Mouse (Mus musculus) neural tube, embryonic 14.5 days (tissue): ENCODE data around the gene Hoxb5. TPM values are rescaled to one million over a fixed set of nuclear protein-coding genes. Genes with fewer than 3 reads are reported as not detected.

Experiments used
- ATAC-seq: fragments of 200-750 bp; cut with Nextera tagmentation; 2 replicates; pipeline ENCODE4 v1.8.0; 2017; ENCODE audit warnings: low read depth, mild to moderate bottlenecking, moderate TSS enrichment, moderate library complexity
- H3K27ac ChIP-seq: fragments of 300-500 bp; sonication (generic); 2 replicates; pipeline ENCODE4 v1.5.1; 2014; ENCODE audit warnings: low read depth, mild to moderate bottlenecking, control low read depth, low read length, moderate library complexity, mixed read lengths
- H3K27me3 ChIP-seq: fragments of 300-500 bp; sonication (generic); 2 replicates; pipeline ENCODE4 v1.6.1; 2014; ENCODE audit warnings: low read length; ENCODE audit not compliant: control insufficient read depth, insufficient read depth
- H3K36me3 ChIP-seq: fragments of 300-500 bp; sonication (generic); 2 replicates; pipeline ENCODE4 v1.6.1; 2014; ENCODE audit warnings: low read length, mixed read lengths; ENCODE audit not compliant: control insufficient read depth, insufficient read depth
- H3K4me1 ChIP-seq: fragments of 300-500 bp; sonication (generic); 2 replicates; pipeline ENCODE4 v1.6.1; 2014; ENCODE audit warnings: low read length; ENCODE audit not compliant: control insufficient read depth, insufficient read depth
- H3K4me2 ChIP-seq: fragments of 300-500 bp; sonication (generic); 2 replicates; pipeline ENCODE4 v1.6.1; 2014; ENCODE audit warnings: mild to moderate bottlenecking, low read depth, low read length, control low read depth
- H3K4me3 ChIP-seq: fragments of 300-500 bp; sonication (generic); 2 replicates; pipeline ENCODE4 v1.5.1; 2014; ENCODE audit warnings: low read depth, low read length, control low read depth, mixed read lengths
- H3K9ac ChIP-seq: fragments of 300-500 bp; sonication (generic); replicated peaks from 2 replicates; pipeline ENCODE4 v1.6.1; 2014; ENCODE audit warnings: low read depth, mild to moderate bottlenecking, control low read depth, low read length, mixed read lengths
- H3K9me3 ChIP-seq: fragments of 300-500 bp; sonication (generic); 2 replicates; pipeline ENCODE4 v1.6.1; 2016; ENCODE audit warnings: low read length; ENCODE audit not compliant: control insufficient read depth
- WGBS: fragments of 180-500 bp; shearing (Covaris S2); extraction: QIAGEN DNeasy Blood & Tissue Kit; methylation state at CpG from one replicate; pipeline ENCODE4 v1.1.7; 2014; 5-methylcytosine and 5-hydroxymethylcytosine counted together
- polyA plus RNA-seq: library from polyadenylated mRNA; unstranded; fragments of >200 nt; fragmentation: Nextera tagmentation; extraction: Ambion mirVana; gene quantifications from 2 replicates; pipeline ENCODE4 v1.2.1, GENCODE M21; 2014

The Hoxb5 gene
- polyA plus RNA-seq, 1 experiment from 2014 or later = 52.4 TPM

DNA sequence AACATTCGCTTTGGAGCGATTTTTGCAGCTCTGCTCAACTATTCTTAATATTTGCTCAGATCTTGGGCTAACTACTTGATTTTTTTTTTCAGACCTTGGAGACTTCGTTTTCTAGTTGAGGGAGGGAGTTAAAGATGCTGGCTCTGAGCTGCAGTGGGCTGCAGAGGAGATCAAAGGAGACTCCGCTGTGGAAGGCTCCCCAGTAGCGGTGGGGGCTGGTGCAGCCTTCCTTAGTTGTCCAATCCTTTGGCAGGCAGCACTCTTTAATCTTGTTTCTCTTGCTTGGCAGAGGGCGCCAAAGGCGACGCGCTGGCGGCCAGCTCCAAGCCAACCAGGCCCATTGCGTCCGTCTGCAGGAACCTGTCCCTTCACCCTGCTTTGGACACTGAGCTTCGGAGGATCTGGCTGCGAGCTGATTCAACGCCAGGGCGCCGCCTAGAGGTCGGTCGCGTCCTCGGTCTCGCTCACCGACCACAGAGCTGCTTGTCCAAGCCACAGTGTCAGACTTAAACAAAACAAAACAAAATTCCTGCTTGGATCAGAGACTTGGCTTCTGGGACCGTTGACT lies 41.7 kb upstream of the Hoxb5 start:
- H3K4me2 ChIP-seq = peak overlapping the region; percentile 17; the same call in 1 of the 2 replicates
- H3K9ac ChIP-seq = no peak overlapping the region
- H3K27me3 ChIP-seq = 0 out of 2 replicates have a peak, but pooled peaks cover 2% of the 10 kb centered on the region
- H3K9me3 ChIP-seq = no peaks in the 10 kb centered on the region
- H3K4me3 ChIP-seq = no peak overlapping the region
- no peaks in the 10 kb centered on the region for H3K36me3 ChIP-seq
- H3K27ac ChIP-seq = no peak overlapping the region
- 4% methylated on average over 24 of the region's 24 CpGs for WGBS
- H3K4me1 ChIP-seq = peaks cover 43% of the 10 kb centered on the region
- ATAC-seq = peak; percentile 32; the same call in 1 of the 2 replicates

DNA sequence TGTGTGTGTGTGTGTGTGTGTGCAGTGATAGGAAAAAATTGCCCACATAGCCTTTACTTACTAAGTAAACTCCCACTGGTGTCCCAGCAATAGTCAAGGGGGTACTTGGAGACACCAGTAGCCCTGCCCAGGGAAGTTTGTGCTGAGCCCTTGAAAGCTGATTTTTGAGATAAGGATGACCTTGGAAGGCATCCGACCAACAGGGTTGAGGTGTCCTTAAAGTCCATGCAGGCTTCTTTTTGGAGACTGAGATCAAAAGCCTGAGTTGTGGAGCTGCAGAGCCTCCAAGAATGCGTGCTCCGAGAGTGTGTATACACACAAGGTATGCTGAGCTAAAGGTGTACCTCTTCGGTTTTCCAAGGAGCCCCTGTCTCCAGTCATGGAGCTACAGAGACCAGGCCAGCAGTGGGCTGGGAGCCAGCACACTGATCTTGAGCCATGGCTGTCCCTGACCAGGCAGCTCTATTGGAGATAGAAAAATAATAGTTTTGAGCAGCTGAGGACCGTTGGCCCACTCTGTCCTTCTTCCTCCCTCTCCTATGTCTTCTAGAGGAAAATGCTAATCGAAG lies 40.8 kb upstream of the Hoxb5 start:
- no peaks in the 10 kb centered on the region for H3K36me3 ChIP-seq
- no peak overlapping the region for H3K9ac ChIP-seq
- peaks cover 44% of the 10 kb centered on the region for H3K4me1 ChIP-seq
- 0 out of 2 replicates have a peak, but pooled peaks cover 2% of the 10 kb centered on the region for H3K27me3 ChIP-seq
- no peak overlapping the region for H3K4me3 ChIP-seq
- no peak overlapping the region for H3K4me2 ChIP-seq
- H3K9me3 ChIP-seq = no peaks in the 10 kb centered on the region
- no peak overlapping the region for H3K27ac ChIP-seq
- WGBS = 22% methylated on average over 6 of the region's 6 CpGs
- ATAC-seq = no peak

DNA sequence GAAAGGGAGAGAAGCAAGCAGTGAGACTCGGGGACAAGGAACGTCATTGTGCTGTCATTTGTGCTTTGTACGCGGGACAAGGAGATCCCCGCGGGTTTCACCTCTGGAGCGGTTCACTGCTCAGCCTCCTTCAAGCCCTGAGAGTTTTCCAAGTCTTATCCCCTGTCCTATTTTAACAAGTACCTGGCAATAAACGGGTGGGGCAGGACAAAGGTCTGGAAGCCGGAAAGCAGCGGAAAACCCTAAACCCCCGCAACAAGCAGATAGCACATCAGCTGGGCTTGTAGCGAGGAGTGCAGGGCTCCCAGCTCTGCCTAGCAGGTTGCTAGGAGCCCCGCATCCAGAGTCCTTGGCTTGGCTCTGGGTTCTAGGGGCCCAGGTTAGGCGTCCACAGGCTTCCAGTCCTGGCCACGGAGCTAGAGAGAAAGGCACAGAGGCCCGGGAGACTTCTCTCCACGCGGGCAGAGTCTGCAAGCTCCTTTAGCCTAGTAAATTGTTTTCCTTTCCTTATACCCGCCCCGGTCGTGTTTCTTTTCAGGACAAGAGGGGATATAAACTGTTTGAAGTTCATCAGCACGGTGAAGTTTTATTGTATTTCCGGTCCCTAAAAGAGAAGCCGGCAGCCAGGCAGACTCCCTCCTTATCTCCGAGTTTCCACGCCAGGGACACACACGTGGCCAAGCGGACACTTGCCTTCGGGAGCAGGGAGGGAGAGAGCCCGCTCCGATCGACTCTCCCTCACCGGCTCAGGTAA lies 39.3 kb upstream of the Hoxb5 start:
- ATAC-seq = no peak
- Histone ChIP-seq H3K9me3 (no peaks in the 10 kb centered on the region), H3K4me1 (peaks cover 52% of the 10 kb centered on the region), H3K9ac (peak overlapping the region; percentile 47), H3K36me3 (no peaks in the 10 kb centered on the region), H3K27ac (peak overlapping the region; percentile 44; the same call in 1 of the 2 replicates), H3K4me3 (no peak overlapping the region), H3K27me3 (no peaks in the 10 kb centered on the region), H3K4me2 (peak overlapping the region; percentile 40)
- 10% methylated on average over 33 of the region's 33 CpGs for WGBS

DNA sequence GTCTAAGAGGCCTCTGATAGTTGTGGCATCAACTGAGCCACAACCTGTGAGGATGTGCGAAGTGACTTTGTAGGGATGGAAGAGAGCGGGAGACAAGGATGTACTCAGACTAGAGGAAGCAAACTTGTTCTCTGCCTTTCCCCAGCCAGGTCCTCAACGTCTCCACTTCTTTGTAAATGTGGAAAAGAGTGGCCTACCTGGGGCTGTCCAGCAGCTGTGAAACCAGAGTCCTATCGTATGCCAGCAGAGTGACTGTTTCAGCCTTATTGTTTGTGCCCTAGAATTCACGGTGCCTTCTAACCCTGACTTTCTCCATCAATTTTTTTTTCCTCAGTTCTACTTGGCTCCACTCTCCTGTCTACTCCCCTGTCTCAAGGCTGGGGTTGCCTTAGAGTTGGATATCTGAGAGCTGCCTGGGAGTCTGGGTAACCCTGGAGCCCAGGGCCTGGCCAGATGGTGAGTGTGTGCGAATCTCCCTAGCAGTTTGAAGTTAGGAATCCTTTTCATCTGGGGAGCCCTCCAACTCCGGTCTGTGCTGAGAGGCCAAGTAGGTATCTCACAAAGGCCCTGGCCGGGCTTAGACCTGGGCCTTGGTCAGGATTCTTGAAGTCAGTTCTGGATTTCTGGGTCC lies 38.6 kb upstream of the Hoxb5 start:
- Histone ChIP-seq H3K9ac (peak overlapping the region; percentile 47; the same call in 1 of the 2 replicates), H3K27ac (no peak overlapping the region; the same call in 1 of the 2 replicates), H3K36me3 (no peaks in the 10 kb centered on the region), H3K4me3 (no peak overlapping the region), H3K27me3 (no peaks in the 10 kb centered on the region), H3K9me3 (no peaks in the 10 kb centered on the region), H3K4me2 (0 out of 2 replicates have a peak overlapping the region, but pooled peaks have one; percentile 40), H3K4me1 (peaks cover 59% of the 10 kb centered on the region)
- no peak for ATAC-seq
- WGBS = 30% methylated on average over 8 of the region's 8 CpGs

DNA sequence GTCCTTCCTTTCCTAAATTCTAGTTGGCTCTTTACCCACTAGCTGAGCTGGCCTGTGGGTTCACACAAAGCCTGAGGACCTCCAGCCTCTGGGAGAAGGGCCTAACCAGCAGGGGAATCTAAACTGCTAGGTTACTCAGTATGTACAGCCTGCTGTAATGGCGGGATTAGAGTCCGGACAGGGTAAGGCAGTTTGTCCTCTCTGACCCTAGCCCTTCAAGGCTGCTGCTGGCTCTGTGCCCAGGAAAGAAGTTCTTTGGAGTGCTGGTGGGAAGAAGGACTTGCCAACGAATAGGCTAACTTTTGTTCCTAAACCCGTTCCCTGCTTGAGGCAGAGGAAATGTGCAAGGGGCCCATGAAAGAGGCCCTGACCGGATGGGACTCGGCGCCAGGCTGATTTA lies 37.2 kb upstream of the Hoxb5 start:
- Histone ChIP-seq H3K4me2 (peak overlapping the region; percentile 23), H3K27ac (peak overlapping the region; percentile 48; the same call in 1 of the 2 replicates), H3K4me3 (no peak overlapping the region), H3K9me3 (no peaks in the 10 kb centered on the region), H3K4me1 (peaks cover 62% of the 10 kb centered on the region), H3K27me3 (no peaks in the 10 kb centered on the region), H3K36me3 (no peaks in the 10 kb centered on the region), H3K9ac (no peak overlapping the region; the same call in 1 of the 2 replicates)
- 7% methylated on average over 7 of the region's 7 CpGs for WGBS
- peak; percentile 26; the same call in 1 of the 2 replicates for ATAC-seq

DNA sequence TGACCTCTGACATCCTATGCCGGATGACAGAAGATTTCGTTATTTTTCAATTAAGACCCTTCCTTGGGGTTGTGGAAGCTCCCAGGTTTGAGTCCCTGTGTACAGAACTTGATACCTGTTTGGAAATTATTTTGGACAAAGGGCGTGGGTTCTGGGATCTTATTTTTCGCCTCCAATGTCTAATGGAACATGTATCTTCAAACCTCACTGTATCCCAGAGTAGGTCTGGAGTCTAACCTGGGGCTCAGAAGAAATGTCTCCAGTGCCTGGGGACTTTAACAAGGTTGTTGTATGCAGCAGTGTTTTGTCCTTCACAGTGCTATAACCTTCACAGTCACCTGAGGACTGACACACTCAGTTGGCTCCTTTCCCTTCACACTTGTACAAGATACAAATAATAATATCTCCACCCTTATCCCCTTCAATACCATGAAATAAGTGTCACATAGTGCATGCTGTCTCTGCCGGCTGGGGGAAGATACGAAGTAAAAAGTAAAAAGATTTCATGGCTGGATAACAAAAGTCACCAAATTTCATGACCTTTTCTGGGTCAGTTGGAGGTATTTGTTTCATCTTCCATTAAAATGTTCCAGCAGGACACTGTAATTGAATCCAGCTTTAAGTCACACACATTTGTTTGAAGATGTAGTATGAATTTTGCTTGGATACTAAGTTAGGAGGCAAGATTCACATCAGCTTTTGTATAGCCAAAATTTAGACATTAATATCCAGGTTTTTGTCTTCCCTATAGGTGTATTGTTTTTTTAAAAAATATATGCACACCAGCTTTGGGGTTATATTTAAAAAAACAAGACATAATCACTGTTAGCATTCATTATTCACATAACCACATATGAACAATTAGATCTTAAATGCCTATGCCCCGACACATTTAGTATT lies 35.9 kb upstream of the Hoxb5 start:
- 44% methylated on average over 7 of the region's 7 CpGs for WGBS
- no peak overlapping the region for H3K4me3 ChIP-seq
- peak overlapping the region; percentile 23; the same call in 1 of the 2 replicates for H3K4me2 ChIP-seq
- H3K27me3 ChIP-seq = no peaks in the 10 kb centered on the region
- no peaks in the 10 kb centered on the region for H3K36me3 ChIP-seq
- no peak for ATAC-seq
- H3K27ac ChIP-seq = peak overlapping the region; percentile 39; the same call in 1 of the 2 replicates
- H3K4me1 ChIP-seq = peaks cover 59% of the 10 kb centered on the region
- H3K9ac ChIP-seq = 0 out of 2 replicates have a peak overlapping the region, but pooled peaks have one; percentile 12
- no peaks in the 10 kb centered on the region for H3K9me3 ChIP-seq

DNA sequence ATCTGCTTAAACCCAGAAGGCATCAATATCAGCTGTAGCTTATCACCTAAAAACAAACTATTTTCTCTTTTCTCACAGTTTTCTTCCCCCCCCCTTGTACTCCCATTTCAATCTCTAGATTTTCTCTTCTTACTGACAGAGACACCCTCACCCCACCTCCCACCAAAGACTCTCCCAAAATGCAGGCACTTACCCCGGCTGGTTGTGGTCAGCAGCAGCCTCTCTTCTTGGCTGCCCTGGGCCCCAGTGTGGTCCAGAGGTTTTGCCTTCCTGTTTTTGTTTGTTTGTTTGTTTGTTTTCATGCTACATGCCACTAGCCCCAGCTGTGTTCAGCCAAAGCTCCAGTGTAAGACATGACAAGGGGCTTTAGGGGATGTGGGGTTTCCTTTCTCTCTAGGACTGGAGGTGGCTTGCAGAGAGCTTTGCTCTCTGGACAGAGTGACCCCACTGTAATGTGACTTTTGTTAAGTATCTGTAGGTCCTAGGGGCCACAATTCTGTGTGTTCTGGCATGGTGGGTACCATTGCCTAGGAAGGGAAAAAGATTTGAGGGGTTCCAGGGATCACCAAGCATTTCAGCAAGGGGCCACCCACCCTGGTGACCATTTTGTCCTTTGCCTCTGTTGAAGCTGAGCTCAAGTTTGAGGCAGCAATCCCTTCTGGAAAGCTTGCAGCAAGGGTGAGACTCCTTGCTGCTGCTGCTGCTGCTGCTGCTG lies 34.9 kb upstream of the Hoxb5 start:
- no peak for ATAC-seq
- no peaks in the 10 kb centered on the region for H3K9me3 ChIP-seq
- peak overlapping the region; percentile 100; the same call in 1 of the 2 replicates for H3K9ac ChIP-seq
- no peaks in the 10 kb centered on the region for H3K27me3 ChIP-seq
- H3K4me3 ChIP-seq = no peak overlapping the region
- peak overlapping the region; percentile 64 for H3K27ac ChIP-seq
- H3K4me2 ChIP-seq = peak overlapping the region; percentile 100; the same call in 1 of the 2 replicates
- no peaks in the 10 kb centered on the region for H3K36me3 ChIP-seq
- WGBS = 31% methylated on average over 1 of the region's 1 CpGs
- peaks cover 53% of the 10 kb centered on the region for H3K4me1 ChIP-seq
